Mouse (Mus musculus) cortical plate, adult 2 months (tissue): ENCODE measurements around the gene Pitx1. TPM values are rescaled to one million over a fixed set of nuclear protein-coding genes. Genes with fewer than 3 reads are reported as not detected.

ENCODE experiments used
- H3K27ac ChIP-seq: fragments of 200-500 bp; 2 replicates; pipeline ENCODE4 v1.5.1; 2012; ENCODE audit warnings: low read length, control low read depth, inconsistent platforms; ENCODE audit not compliant: insufficient read depth
- H3K4me1 ChIP-seq: fragments of 200-500 bp; 2 replicates; pipeline ENCODE4 v1.6.1; 2011; ENCODE audit warnings: low read length; ENCODE audit not compliant: control insufficient read depth, insufficient read depth
- H3K4me3 ChIP-seq: fragments of 200-500 bp; 2 replicates; pipeline ENCODE4 v1.5.1; 2011; ENCODE audit warnings: mild to moderate bottlenecking, low read length, control low read depth; ENCODE audit not compliant: insufficient read depth
- CTCF ChIP-seq: fragments of 200-500 bp; IDR thresholded peaks from 2 replicates; pipeline ENCODE4 v1.5.1; 2011; ENCODE audit warnings: mild to moderate bottlenecking, control low read depth, low read length; ENCODE audit not compliant: insufficient read depth; ENCODE audit errors: extremely low read depth
- POLR2A ChIP-seq: fragments of 200-500 bp; IDR thresholded peaks from 2 replicates; pipeline ENCODE4 v1.6.1; 2011; ENCODE audit warnings: mild to moderate bottlenecking, low read length, control low read depth; ENCODE audit not compliant: insufficient read depth; ENCODE audit errors: extremely low read depth
- polyA plus RNA-seq: library from polyadenylated mRNA; depleted of rRNA; stranded (reverse); fragments of >200 nt; gene quantifications from 2 replicates; pipeline ENCODE4 v1.2.3, GENCODE M21; 2012; rRNA removed

Pitx1 gene
- not detected in 2 replicates for polyA plus RNA-seq

GRCm38 (mm10) chr13:55836142-55836625, at the start of gene Pitx1:
Pitx1 (minus strand) TSS chr13:55836192.
- H3K27ac ChIP-seq = no peak within 1 kb of the TSS
- no peak for TF ChIP-seq POLR2A
- no peak for TF ChIP-seq CTCF
- H3K4me3 ChIP-seq = no peak within 1 kb of the TSS
- no peaks in the 10 kb centered on the region for H3K4me1 ChIP-seq

- no peak for TF ChIP-seq CTCF
- TF ChIP-seq POLR2A = no peak
- Histone ChIP-seq H3K4me1 (no peaks in the 10 kb centered on the region), H3K27ac (no peak overlapping the region), H3K4me3 (no peak overlapping the region)
Observed at GRCm38 (mm10) chr13:55881431-55882202, 45.6 kb upstream of the Pitx1 start.

GRCm38 (mm10) chr13:55878353-55878752, 42.4 kb upstream of the Pitx1 start:
- no peak for TF ChIP-seq CTCF
- TF ChIP-seq POLR2A = no peak
- Histone ChIP-seq H3K4me3 (no peak overlapping the region), H3K4me1 (no peaks in the 10 kb centered on the region), H3K27ac (no peak overlapping the region)

- Histone ChIP-seq H3K27ac (no peak overlapping the region), H3K4me1 (no peaks in the 10 kb centered on the region; the same call in 1 of the 2 replicates), H3K4me3 (no peak overlapping the region)
- TF ChIP-seq POLR2A = no peak
- TF ChIP-seq CTCF = no peak
Observed at GRCm38 (mm10) chr13:55871410-55871809, 35.4 kb upstream of the Pitx1 start.

- no peak for TF ChIP-seq POLR2A
- TF ChIP-seq CTCF = 0 out of 2 replicates have a peak, but pooled peaks have one; percentile 5
- Histone ChIP-seq H3K4me3 (no peak overlapping the region), H3K4me1 (no peaks in the 10 kb centered on the region; the same call in 1 of the 2 replicates), H3K27ac (no peak overlapping the region)
Observed at GRCm38 (mm10) chr13:55870001-55870400, 34.0 kb upstream of the Pitx1 start.

- Histone ChIP-seq H3K4me3 (no peak overlapping the region), H3K27ac (no peak overlapping the region), H3K4me1 (no peaks in the 10 kb centered on the region; the same call in 1 of the 2 replicates)
- TF ChIP-seq POLR2A (no peak), CTCF (no peak)
Observed at GRCm38 (mm10) chr13:55867540-55868103, 31.6 kb upstream of the Pitx1 start.

GRCm38 (mm10) chr13:55860483-55860882, 24.5 kb upstream of the Pitx1 start:
- no peaks in the 10 kb centered on the region for H3K4me1 ChIP-seq
- no peak for TF ChIP-seq POLR2A
- no peak for TF ChIP-seq CTCF

GRCm38 (mm10) chr13:55858463-55858862, 22.5 kb upstream of the Pitx1 start:
- Histone ChIP-seq H3K27ac (no peak overlapping the region), H3K4me1 (no peaks in the 10 kb centered on the region), H3K4me3 (no peak overlapping the region)
- TF ChIP-seq CTCF (no peak), POLR2A (no peak)

More at GRCm38 (mm10) chr13:55860483-55860882, 24.5 kb upstream of the Pitx1 start:
- no peak overlapping the region for H3K4me3 ChIP-seq
- H3K27ac ChIP-seq = no peak overlapping the region

- TF ChIP-seq CTCF (no peak), POLR2A (no peak)
- Histone ChIP-seq H3K27ac (no peak overlapping the region), H3K4me3 (no peak overlapping the region), H3K4me1 (no peaks in the 10 kb centered on the region)
Observed at GRCm38 (mm10) chr13:55855793-55856192, 19.8 kb upstream of the Pitx1 start.

GRCm38 (mm10) chr13:55852205-55852604, 16.2 kb upstream of the Pitx1 start:
- TF ChIP-seq CTCF (no peak), POLR2A (no peak)
- H3K4me3 ChIP-seq = no peak overlapping the region
- H3K4me1 ChIP-seq = no peaks in the 10 kb centered on the region
- no peak overlapping the region for H3K27ac ChIP-seq

- Histone ChIP-seq H3K27ac (no peak overlapping the region), H3K4me3 (no peak overlapping the region), H3K4me1 (no peaks in the 10 kb centered on the region)
- TF ChIP-seq CTCF = no peak
- no peak for TF ChIP-seq POLR2A
Observed at GRCm38 (mm10) chr13:55850726-55851125, 14.7 kb upstream of the Pitx1 start.
